In genomic region chr9:119888843-119889246, GRCm38 (mm10) we compare ENCODE assay signal across 14 mouse cellular contexts. TPM values are rescaled to one million over a fixed set of nuclear protein-coding genes. Genes with fewer than 3 reads are reported as not detected.
A peak's percentile ranks its signal among the peaks of the same experiment; 100 is the strongest.
DNase-seq lines count a peak whose midpoint lies in the region; ATAC-seq lines count a peak whose summit lies in the region.
"Had no signal": no experiment of that assay in that cellular context is flagged by ENCODE, and none has a peak within 500 bp of the region (broad histone marks: within the 10 kb centered on the region; RNA-seq: fewer than 3 reads in every experiment).

No protein-coding gene starts in this region.

- H3K4me1 ChIP-seq in kidney, embryonic 16.5 days (ENCODE audit: insufficient read depth, low read length): 0 out of 2 replicates have a peak, but pooled peaks cover 1% of the 10 kb centered on the region
- H3K4me1 ChIP-seq in embryonic facial prominence, embryonic 15.5 days: no peaks in the 10 kb centered on the region
- H3K4me1 ChIP-seq in hindbrain, embryonic 14.5 days (replicated peaks; ENCODE audit: control insufficient read depth, insufficient read depth, low read length): no peaks in the 10 kb centered on the region
- peaks cover 16% of the 10 kb centered on the region for H3K4me1 ChIP-seq in neural tube, embryonic 13.5 days (replicated peaks)

- DNase-seq in kidney, postnatal 14 days: no peak
- peak; percentile 35 for DNase-seq in hindbrain, embryonic 14.5 days (ENCODE audit: low spot score)
- no peak for DNase-seq in ovary, adult 18-20 months (ENCODE audit: low spot score)
- no peak for DNase-seq in spleen, adult 18-20 months
- DNase-seq: adrenal gland, postnatal 14 days; cerebellum, adult 2 months had no signal

- H3K4me3 ChIP-seq in kidney, embryonic 16.5 days (ENCODE audit: low read length): no peak overlapping the region
- no peak overlapping the region for H3K4me3 ChIP-seq in embryonic facial prominence, embryonic 15.5 days (replicated peaks)
- H3K4me3 ChIP-seq in hindbrain, embryonic 14.5 days (replicated peaks; ENCODE audit: low read length): no peak overlapping the region
- no peak overlapping the region for H3K4me3 ChIP-seq in neural tube, embryonic 13.5 days
- H3K4me3 ChIP-seq: erythroblast, embryonic 14.5 days; heart, embryonic 10.5 days had no signal

- ATAC-seq in kidney, embryonic 16.5 days (ENCODE audit: low FRiP score, low TSS enrichment): peak; percentile 57; the same call in 1 of the 2 replicates
- peak; percentile 65; the same call in 1 of the 2 replicates for ATAC-seq in embryonic facial prominence, embryonic 15.5 days (ENCODE audit: insufficient number of reproducible peaks, low FRiP score, low TSS enrichment, low read depth)
- peak; percentile 51; the same call in 1 of the 2 replicates for ATAC-seq in hindbrain, embryonic 14.5 days (ENCODE audit: low FRiP score)
- ATAC-seq in neural tube, embryonic 13.5 days (ENCODE audit: low read depth): peak; percentile 77
- ATAC-seq in megakaryocyte, adult 5-6 weeks (ENCODE audit: poor library complexity, severe bottlenecking): no peak

- H3K9ac ChIP-seq in kidney, embryonic 16.5 days (replicated peaks; ENCODE audit: low read length): no peak overlapping the region
- H3K9ac ChIP-seq in embryonic facial prominence, embryonic 15.5 days: no peak overlapping the region
- H3K9ac ChIP-seq in hindbrain, embryonic 14.5 days: no peak overlapping the region
- no peak overlapping the region for H3K9ac ChIP-seq in neural tube, embryonic 13.5 days
- H3K9ac ChIP-seq: liver, embryonic 14.5 days had no signal

- H3K27me3 ChIP-seq in kidney, embryonic 16.5 days (ENCODE audit: insufficient read depth, low read length): no peaks in the 10 kb centered on the region
- no peaks in the 10 kb centered on the region for H3K27me3 ChIP-seq in embryonic facial prominence, embryonic 15.5 days
- 0 out of 2 replicates have a peak, but pooled peaks cover 6% of the 10 kb centered on the region for H3K27me3 ChIP-seq in hindbrain, embryonic 14.5 days (ENCODE audit: control insufficient read depth, insufficient read depth, low read length)
- H3K27me3 ChIP-seq in neural tube, embryonic 13.5 days: peaks cover 25% of the 10 kb centered on the region

- no peak overlapping the region for H3K4me2 ChIP-seq in kidney, embryonic 16.5 days (replicated peaks; ENCODE audit: low read depth, low read length)
- H3K4me2 ChIP-seq in embryonic facial prominence, embryonic 15.5 days (replicated peaks): no peak overlapping the region
- H3K4me2 ChIP-seq in hindbrain, embryonic 14.5 days (replicated peaks): no peak overlapping the region
- no peak overlapping the region for H3K4me2 ChIP-seq in neural tube, embryonic 13.5 days

- no peaks in the 10 kb centered on the region for H3K36me3 ChIP-seq in kidney, embryonic 16.5 days (ENCODE audit: insufficient read depth, low read length)
- H3K36me3 ChIP-seq in embryonic facial prominence, embryonic 15.5 days: no peaks in the 10 kb centered on the region
- H3K36me3 ChIP-seq in hindbrain, embryonic 14.5 days (replicated peaks; ENCODE audit: control insufficient read depth, insufficient read depth): no peaks in the 10 kb centered on the region
- H3K36me3 ChIP-seq in neural tube, embryonic 13.5 days: no peaks in the 10 kb centered on the region
- H3K36me3 ChIP-seq: heart, embryonic 10.5 days had no signal

- WGBS in kidney, embryonic 16.5 days: 56% methylated on average over 2 of the region's 2 CpGs
- 41% methylated on average over 2 of the region's 2 CpGs for WGBS in embryonic facial prominence, embryonic 15.5 days
- 22% methylated on average over 2 of the region's 2 CpGs for WGBS in hindbrain, embryonic 14.5 days
- WGBS in neural tube, embryonic 13.5 days: 30% methylated on average over 2 of the region's 2 CpGs

- no peak overlapping the region for H3K27ac ChIP-seq in kidney, embryonic 16.5 days (ENCODE audit: low read length)
- no peak overlapping the region for H3K27ac ChIP-seq in embryonic facial prominence, embryonic 15.5 days (replicated peaks)
- H3K27ac ChIP-seq in hindbrain, embryonic 14.5 days: no peak overlapping the region
- peak overlapping the region; percentile 53; the same call in 1 of the 2 replicates for H3K27ac ChIP-seq in neural tube, embryonic 13.5 days (replicated peaks)
- H3K27ac ChIP-seq: heart, embryonic 10.5 days; liver, embryonic 14.5 days; macrophage had no signal

- 0 out of 2 replicates have a peak, but pooled peaks cover 2% of the 10 kb centered on the region for H3K9me3 ChIP-seq in kidney, embryonic 16.5 days (ENCODE audit: low read length)
- H3K9me3 ChIP-seq in embryonic facial prominence, embryonic 15.5 days (replicated peaks): no peaks in the 10 kb centered on the region
- H3K9me3 ChIP-seq in hindbrain, embryonic 14.5 days (ENCODE audit: control insufficient read depth, low read length): no peaks in the 10 kb centered on the region
- no peaks in the 10 kb centered on the region for H3K9me3 ChIP-seq in neural tube, embryonic 13.5 days
- H3K9me3 ChIP-seq: heart, embryonic 10.5 days had no signal

RNA-seq across cellular contexts. Expression of gene Wdr48, which starts 5.8 kb away (rescaled TPM):
- polyA plus RNA-seq in kidney, embryonic 16.5 days (2015; fragmentation: Nextera tagmentation; extraction: Ambion mirVana): 54.2 and 56.5 TPM in 2 replicates
- polyA plus RNA-seq in embryonic facial prominence, embryonic 15.5 days (2015; fragmentation: Nextera tagmentation; extraction: Ambion mirVana): 48.1 and 55.1 TPM in 2 replicates
- polyA plus RNA-seq in hindbrain, embryonic 14.5 days (2014; fragmentation: Nextera tagmentation; extraction: Ambion mirVana): 63.6 and 66.9 TPM in 2 replicates
- polyA plus RNA-seq in neural tube, embryonic 13.5 days (2015; fragmentation: Nextera tagmentation; extraction: Ambion mirVana): 56.6 and 63.6 TPM in 2 replicates
- 49.1 and 62.1 TPM in 2 replicates for total RNA-seq in megakaryocyte, adult 5-6 weeks (2015)
- total RNA-seq in megakaryocyte, adult 5-6 weeks (2017): 40.8 and 56.3 TPM in 2 replicates

RNA-seq across cellular contexts. Expression of gene Gorasp1, which starts 48.5 kb away (rescaled TPM):
- polyA plus RNA-seq in kidney, embryonic 16.5 days (2015; fragmentation: Nextera tagmentation; extraction: Ambion mirVana): 28.0 and 29.5 TPM in 2 replicates
- 32.5 and 32.6 TPM in 2 replicates for polyA plus RNA-seq in embryonic facial prominence, embryonic 15.5 days (2015; fragmentation: Nextera tagmentation; extraction: Ambion mirVana)
- polyA plus RNA-seq in hindbrain, embryonic 14.5 days (2014; fragmentation: Nextera tagmentation; extraction: Ambion mirVana): 24.3 and 27.9 TPM in 2 replicates
- polyA plus RNA-seq in neural tube, embryonic 13.5 days (2015; fragmentation: Nextera tagmentation; extraction: Ambion mirVana): 20.9 and 22.9 TPM in 2 replicates
- 3.2 and 4.5 TPM in 2 replicates for total RNA-seq in megakaryocyte, adult 5-6 weeks (2015)
- 2.3 and 3.9 TPM in 2 replicates for total RNA-seq in megakaryocyte, adult 5-6 weeks (2017)

RNA-seq across cellular contexts. Expression of gene Ttc21a, which starts 48.6 kb away (rescaled TPM):
- polyA plus RNA-seq in kidney, embryonic 16.5 days (2015; fragmentation: Nextera tagmentation; extraction: Ambion mirVana): 0.20 and 0.35 TPM in 2 replicates
- 1.5 and 2.6 TPM in 2 replicates for polyA plus RNA-seq in embryonic facial prominence, embryonic 15.5 days (2015; fragmentation: Nextera tagmentation; extraction: Ambion mirVana)
- 1.2 TPM in 2 replicates for polyA plus RNA-seq in hindbrain, embryonic 14.5 days (2014; fragmentation: Nextera tagmentation; extraction: Ambion mirVana)
- 0.36 and 0.39 TPM in 2 replicates for polyA plus RNA-seq in neural tube, embryonic 13.5 days (2015; fragmentation: Nextera tagmentation; extraction: Ambion mirVana)
- 0.22 and 0.41 TPM in 2 replicates for total RNA-seq in megakaryocyte, adult 5-6 weeks (2015)
- 0.28 and 0.55 TPM in 2 replicates for total RNA-seq in megakaryocyte, adult 5-6 weeks (2017)
- polyA plus RNA-seq: erythroblast, embryonic 14.5 days had no signal
